Mouse (Mus musculus) adrenal gland, postnatal 14 days (tissue): Measurements from ENCODE around the gene Opn4. TPM values are rescaled to one million over a fixed set of nuclear protein-coding genes. Genes with fewer than 3 reads are reported as not detected.

Source experiments
- DNase-seq: peaks from one replicate; pipeline ENCODE4 v3.0.0; 2021; ENCODE audit warnings: mixed read lengths
- total RNA-seq: library from RNA; stranded (reverse); gene quantifications from 2 replicates; pipeline ENCODE4 v1.2.3, GENCODE M21; 2021

The Opn4 gene
- total RNA-seq, 1 experiment from 2014 or later = not detected

DNA sequence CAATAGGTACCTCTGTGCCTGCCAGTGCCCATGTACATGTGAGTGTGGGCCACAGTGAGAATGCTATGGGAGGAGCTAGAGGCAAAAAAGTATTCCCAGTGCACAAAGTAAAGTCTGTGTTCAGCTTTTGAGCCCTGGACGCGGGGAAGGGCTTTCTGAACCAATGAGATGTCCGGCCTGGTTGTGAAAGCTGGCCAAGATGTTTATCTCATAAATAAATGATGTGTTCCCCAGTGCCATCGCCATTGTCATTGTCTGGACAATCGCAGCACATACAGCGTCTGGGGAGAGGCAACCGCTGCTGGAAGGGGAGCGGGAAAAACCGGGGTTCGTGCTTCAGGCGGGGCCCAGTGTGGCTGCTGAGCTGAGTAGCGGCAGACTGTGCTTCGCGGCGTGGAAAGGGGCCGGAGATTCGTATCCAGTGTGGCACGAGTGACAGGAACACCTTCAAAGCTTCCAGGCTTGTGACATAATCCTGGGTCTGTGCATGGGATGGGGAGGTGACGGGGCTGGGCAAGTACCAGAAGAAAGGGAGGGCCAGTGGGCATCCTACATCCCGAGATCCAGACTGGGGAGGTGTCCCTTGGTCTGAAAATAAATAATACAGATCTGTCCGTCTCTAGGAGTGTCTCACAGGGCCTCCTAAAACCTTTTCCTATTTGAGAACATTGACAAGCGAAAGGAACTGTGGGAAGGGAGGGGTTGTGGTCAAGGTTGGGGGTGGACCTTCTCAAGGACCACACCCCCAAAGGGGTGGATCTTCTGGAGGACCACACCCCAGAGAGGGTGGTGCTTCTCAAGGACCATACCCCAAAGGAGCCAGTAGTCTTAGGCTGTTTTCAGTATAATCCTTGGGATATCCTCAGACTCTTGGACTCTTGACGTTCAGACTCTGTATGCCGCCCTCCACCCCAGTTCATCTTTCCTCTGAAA, 8.9 kb downstream of the Opn4 start:
- DNase-seq = no peak

DNA sequence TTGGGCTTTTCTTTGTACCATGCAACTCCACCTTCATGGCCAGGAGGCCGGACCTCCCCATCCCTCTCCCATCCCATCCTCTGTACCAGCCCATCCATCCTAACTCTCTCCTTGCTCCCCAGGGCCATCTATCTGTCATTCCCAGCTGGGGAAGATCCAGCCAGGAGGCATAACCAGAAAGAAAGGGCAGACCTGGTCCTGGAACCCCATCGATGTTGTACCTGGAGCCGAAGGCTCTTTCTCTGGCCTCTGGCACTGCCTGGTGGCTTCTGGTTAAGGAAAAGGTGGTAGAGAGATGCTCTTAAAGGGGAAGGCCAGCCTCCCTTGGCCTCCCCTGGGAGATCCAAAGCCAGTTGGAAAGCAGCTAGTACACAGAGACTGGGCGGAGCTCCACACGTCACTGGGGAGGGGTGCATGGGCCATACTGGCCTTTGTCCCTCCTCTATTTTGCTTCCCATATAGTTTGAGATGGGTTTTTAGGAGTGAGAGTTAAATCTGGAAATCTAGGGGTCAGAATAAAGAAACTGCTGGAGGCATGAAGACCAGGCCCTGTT, 9.8 kb downstream of the Opn4 start:
- DNase-seq = no peak

DNA sequence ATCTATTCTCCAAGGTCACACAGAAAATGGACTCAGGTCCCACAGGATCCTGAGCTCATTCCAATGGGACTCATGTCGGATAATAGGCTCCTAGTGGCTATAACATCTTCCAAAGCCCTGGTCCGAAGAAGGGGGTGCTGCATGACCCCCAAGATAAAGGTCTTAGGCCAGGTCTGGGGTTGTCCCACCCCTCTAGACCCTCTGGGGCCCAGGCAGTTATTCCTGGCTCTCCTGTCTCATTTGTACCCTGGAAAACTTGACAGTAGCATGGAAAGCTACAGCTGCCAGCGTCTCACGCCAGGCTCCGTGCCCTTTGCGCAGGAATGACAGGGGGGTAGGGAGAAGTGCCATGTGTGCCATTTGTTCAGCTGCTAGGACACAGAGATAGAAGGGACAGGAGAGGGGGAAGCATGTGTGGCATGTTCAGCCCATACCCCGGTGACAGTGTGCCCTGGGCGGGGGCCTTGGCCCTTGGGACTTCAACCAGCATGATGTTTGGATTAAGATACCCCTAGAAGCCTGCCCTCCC, 10.7 kb downstream of the Opn4 start:
- DNase-seq = no peak

DNA sequence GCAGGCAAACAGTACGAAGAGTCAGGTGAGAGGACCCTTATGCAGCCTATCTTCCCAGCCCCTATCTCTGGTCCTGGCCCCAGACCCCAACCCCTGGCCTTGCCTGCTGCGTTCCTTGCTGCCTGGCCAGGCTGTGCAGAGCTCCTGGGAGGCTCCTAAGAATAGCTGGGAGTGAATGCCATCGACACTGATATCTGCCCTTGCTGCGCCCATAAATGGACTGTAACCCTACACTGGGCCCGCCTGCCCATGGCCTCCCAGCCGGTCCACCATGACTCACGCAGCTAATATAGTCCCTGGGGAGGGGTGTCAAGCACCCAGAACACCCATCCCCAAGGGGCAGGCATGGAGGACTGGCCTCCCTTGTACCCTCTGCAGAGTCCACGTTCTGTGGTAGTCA, 11.4 kb downstream of the Opn4 start, which contains the start of gene Ldb3:
Gene Ldb3, minus strand, starts transcription at position 185 of the 400 bp plus-strand sequence.
- DNase-seq = peak; percentile 59

DNA sequence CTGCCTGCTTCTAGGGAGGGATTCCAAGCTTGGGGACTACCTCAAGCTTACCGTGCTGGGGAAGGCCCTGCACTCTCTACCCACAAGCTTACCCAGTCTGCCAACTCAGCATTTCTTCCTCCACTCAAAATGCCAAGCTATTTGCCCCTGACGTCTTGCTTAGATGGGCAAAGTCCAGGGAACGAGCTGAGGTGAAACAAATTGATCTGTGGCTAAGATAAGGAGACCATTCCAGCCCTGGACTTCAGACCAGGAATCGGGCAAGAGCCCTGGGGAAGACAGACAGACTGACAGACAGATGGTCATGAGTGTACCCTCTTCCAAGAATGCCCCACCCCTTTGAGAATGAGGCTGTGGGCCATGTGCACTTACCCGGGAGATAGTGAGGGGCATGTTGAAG, 11.9 kb downstream of the Opn4 start:
- no peak for DNase-seq

DNA sequence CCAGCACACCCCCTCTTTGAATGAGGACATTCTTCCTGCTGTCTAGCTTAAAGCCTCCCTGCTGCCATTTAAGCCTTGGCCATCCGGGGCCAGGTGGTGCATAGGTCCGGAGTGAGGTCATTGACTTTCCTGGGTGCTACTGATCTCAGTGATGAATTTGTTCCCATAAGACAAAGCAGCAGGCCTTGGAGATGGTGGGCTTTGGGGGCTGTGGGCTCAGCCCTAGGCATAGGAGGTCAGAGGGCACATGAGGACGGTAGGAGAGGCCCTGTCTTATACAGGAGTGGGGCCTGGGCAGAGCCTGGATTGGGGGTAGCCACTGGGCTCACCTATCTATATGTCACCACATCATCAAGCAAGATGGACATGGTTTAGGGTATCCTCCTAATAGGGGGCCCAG, 13.1 kb downstream of the Opn4 start:
- no peak for DNase-seq

DNA sequence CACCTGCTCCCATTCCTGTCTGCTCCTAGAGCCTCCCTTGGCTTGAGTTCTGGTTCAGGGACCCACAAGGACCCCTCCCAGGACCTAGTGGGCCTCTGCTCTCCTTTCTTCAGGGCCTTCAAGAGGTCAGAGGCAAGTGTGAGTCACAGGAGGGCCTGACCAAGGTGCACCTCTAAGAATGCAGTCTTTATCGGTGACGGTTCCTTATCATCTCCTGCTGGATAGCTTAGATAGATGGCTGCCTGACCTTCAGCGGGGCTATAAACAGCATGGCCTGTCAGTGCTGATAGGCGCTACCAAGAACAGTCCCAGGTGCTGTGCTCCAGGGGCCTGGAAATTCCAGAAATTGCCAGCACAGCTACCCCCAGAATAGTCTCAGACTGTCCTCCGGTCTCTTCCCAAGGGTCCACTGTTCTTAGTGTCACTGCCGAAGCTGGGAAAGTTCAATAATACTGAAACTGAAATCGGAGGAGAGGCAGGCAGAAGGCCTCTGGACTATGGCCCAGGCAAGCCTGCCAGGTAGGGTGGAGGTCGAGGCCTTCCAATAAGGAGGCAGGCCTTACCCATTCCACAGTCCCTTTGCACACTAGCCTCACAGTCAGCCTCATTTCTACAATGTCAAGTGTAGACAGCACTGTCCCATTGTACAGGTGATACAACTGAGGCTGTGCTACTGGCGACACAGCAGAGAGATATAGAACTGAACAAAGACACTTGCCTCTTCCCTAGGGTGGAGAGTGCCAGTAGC, 14.4 kb downstream of the Opn4 start:
- peak; percentile 54 for DNase-seq

DNA sequence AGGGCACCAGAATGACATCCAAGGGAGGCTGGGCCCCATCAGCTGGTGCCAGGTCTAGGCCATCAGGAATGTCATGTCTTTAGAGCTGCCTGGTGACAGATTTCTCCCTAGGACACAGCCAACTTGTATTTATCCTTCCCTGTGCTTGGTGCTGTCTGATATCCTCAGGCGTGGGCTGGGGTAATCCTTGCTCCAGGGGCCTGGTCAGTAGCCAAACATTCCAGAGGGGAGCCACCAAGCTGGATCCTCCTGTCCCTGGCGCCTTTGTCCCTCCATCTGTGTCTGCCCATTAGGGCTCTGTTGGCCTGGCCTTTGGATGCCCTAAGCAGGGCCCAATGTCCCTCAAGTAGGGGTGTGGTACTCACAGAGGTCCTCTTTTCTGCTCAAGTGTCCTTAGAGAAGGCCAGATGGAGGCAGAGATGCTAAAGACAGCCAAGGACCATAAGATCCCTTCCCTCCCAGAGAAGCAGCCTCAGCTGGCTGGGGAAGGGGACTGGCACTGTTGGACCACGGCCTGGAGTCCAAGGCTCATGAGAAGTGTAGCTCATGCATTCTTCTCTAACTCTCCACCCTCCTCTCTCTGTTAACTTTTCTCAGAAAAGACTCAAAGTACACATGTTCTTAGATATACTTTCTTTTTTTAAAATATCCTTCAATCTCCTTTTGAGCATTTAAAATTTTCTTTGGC, 17.1 kb downstream of the Opn4 start:
- no peak for DNase-seq

DNA sequence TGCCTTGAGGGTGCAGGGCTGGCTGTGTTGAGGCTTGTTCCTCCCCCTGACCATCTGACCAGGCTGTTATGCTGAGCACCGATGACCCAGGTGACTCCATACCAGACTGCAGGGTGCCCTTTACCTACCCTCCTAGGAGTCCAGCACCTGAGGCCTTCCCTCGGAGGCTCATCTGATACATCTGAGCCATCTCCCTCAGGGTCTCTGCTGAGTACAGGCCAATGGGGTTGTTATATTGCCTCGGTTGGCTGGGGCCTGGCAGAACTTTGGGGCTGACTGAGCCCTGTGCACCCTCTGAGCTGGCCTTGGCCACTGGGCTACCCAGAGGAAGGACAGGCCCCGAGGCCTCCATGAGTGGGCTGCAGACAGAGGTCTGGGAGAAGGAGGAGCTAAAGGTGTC, 23.1 kb downstream of the Opn4 start:
- DNase-seq = no peak

DNA sequence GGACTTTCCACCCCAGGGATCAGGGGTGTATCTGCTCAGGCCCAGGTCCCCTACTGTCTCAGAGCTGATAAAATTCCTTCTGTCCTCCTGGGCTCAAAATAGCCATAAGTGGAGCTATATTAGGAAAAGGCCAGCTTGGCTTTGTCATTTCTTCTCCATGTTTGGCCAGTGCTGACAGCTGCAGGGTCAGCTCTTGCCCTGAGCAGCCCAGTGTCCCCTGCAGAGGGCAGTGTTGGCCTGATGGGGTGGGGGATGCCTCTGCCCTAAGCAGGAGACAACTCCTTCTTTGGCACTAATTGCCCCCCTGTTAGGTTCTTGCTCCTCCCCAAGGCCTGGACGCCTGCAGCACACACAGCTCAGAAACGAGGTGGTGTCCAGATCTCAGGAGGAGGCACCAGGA, 25.9 kb downstream of the Opn4 start:
- DNase-seq = peak; percentile 49

DNA sequence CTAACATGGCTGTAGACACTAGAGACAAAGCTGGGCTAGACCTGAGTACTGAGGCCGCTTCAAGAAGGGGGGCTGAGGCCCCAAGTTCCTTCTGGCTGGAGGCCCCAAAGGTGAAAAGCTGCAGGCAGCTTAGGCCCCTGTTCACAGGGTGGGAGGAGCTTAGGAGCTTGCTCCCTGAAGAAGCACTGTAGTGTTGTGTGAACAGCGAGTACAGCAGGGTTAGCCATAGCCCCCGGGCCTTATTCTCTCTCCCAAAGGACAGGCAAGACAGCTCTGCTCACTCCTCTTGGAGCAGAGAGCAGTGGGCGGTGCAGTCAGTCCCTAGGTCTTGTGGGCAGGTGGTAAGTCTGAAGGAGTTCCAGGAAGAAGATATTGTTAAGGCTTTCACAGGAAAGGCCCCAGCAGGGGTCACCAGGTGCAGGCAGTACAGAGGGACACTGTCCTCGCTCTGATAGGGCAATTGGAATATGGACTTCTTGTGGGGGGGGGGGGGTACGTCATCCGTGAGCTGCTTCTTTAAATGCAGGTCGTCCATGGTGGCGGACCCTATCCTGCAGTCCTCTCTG, 26.5 kb downstream of the Opn4 start:
- DNase-seq = no peak

DNA sequence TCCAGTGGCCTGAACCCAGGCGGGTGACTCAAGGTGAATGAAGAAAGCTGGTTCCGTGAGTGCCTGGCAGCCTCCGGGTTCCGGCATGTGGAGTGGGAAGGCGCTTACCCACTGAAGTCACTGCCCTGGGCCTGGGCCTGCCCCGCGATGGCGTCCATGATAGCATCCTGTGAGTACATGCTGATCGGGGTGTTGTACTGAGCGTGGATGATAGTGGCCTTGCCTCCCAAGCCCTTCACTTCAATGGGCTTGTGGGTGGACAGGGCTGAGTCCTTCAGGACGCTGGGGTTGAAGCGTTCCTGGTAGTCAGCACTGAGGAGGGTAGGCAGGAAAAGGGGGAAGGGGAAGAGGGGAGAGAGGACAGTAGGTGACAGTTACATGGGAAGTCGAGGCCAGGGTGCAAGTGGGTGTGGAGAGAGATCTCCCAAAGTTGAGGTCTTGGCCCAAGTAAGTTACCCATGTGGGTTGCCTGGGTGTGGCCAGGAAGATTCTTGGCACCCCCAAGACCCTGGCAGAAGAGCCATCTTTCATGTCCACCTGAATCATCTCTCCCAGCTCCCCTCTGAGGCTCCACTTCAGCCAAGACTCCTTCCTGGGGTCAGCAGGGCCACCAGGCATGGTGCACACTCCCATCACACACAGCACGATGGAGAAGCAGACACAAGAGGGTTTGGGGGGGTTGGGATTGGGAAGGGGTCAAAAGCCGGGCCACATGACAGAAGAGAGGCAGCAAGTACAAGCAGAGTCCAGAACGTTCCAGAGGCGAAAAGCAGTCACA, 28.1 kb downstream of the Opn4 start:
- no peak for DNase-seq

DNA sequence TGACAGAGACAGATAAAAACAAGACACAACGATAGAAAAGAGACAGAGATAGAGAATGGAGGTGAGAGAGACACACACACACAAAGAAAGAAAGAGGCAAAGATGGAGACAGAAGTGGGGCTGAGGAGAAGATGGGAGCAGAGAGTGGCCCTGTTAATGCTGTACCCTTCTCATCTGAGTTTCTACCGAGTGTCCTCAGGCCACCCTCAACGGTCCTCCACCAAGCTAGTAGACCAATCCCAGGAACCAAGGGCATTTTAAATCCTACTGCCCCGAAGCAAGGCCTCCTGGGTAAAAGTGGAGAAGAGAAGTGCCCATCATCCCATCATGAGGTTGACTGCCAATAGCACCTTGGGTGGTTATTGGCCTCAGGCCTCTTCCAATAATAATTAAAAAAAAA, 29.0 kb downstream of the Opn4 start:
- no peak for DNase-seq

DNA sequence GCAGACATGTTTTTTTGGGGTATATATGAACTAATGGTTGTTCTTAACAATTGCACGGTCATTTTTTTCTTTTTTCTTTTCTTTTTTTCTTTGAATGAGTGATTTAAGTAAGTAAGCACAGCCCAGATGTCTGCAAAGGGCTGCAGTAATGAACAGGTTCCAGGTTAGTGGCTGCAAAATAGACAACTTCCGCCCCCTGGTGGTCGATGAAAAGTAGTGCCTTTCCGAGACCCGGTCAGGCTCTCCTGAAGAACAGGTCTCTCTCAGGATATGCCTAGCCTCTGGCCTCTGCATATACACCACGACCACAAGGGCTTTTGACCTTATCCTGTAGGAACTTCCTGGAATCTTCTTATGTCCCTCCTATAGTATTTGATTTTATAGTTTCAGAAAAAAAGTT, 29.6 kb downstream of the Opn4 start:
- peak; percentile 90 for DNase-seq

DNA sequence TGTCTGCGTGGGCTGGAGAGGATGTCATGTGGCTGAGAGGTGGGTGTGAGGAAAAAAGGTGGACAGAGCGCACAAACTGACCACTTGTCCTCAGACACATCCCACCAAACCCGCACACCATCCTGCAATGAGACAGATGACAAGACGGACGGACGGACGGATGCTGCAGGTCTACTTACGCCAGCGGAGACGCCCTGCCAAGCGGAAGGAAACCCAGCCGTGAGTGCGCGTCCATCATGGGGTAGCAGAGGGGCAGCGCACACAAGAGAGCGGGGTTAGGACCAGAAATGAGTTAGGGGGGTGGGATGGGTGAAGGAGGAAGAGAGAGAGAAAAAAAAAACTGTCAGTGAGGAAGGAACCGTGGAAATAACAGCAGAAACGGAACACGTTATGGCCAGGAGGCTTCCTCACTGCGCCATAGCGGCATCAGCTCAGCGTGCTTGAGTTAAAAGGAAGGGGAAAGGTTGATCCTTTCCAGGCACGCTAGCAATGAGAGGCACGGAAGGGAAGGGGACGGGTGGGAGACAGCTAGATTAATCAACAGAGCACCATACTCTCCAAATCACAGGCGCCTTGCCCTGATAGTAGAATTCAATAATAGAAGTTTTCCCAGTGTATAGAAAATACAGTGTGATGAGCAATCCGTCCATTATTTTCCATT, 30.3 kb downstream of the Opn4 start:
- no peak for DNase-seq

DNA sequence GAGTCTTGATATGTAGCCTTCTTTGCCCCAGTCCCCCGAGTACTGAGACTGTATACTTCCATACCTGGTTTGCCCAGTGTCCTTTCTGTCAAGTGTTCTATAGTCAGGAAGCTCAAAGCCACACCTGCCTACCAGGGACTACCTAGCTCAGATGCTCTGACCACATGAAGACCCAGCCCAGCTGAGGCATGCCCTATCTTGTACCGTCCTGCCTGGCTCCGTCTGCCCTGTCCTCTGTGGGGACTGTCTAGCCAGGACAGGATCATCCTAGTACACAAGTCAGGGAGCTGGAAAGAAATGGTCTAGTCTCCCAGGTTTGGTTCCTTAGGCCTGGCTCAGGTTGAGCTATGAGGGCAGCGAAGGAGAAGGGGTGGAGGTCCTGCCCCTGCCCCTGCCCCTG, 31.3 kb downstream of the Opn4 start:
- DNase-seq = no peak

DNA sequence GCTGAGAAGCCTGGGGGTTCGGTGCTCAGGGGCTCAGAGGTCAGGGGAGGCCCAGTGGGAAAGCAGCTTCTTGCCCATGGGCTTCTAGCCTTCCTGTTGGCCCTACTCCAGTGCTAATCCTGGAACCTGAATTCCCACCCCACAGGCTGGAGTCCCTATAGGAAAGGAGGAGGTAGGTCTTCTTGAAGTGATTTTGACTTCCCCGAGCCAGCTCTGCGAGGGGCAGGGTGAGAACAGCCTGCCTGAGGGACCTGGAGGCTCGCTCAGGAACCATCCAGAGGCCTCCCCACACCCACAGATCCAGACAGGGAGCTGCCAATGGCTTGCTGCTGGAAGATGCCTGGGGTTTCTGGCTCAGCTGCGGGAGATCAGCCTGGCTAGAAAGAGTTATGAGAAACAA, 32.2 kb downstream of the Opn4 start:
- DNase-seq = no peak

DNA sequence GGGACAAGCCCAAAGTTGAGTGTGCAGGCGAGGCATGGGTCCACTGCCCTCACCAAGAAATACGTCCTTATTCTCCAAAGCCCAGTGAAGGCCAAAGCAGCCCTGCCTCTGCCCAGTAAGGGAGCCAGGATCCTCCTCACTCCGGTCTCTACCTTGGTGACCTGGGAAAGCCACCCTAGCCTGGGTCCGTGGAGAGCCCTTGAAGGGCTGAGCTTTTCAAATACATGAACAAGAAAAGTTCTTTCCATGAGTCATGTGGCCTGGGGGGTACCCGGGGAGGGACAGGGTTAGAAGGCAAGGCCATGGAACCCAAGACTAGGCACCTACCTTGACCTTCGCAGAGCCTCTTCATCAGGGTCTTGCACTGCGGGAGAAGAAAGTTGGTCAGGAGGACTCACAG, 33.4 kb downstream of the Opn4 start:
- DNase-seq = no peak

DNA sequence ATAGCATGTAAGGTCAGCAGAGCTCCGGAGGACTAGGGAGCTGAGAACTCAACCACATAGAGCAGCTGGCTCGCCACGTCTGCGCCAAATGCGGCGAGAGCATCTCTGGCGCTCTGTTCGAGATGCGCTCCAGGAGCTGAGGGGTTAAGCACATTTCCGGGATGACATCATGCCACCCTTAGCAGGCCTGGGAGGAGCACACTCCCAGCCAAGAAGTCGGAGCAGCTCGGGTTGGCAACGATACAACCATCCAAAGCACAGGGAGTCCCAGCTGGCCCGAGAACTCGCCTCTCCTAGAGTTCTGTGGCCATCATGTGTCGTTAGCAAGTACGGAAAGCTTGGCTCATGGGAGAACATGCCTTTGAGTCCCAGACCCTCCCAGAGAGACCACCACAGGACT, 34.2 kb downstream of the Opn4 start:
- DNase-seq = peak; percentile 54

DNA sequence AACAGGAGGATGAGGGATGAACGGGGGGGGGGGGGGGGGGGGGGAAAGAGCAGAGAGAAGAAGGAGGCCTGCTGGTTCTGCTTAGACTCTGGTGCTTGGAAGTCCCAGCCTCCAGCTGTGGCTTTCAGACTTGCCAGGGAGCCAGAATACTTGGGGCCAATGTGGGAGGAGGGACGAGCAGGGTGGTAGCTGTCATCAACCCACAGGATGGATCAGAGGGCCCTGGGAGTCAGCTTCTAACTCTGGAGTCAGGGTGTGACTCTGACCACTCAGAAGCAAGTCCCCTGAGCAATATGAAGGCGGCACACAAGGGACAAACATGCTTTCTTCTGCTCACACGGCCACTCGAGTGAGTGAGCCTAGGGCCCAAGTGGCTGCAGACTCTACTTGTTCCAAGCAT, 35.3 kb downstream of the Opn4 start:
- DNase-seq = no peak

DNA sequence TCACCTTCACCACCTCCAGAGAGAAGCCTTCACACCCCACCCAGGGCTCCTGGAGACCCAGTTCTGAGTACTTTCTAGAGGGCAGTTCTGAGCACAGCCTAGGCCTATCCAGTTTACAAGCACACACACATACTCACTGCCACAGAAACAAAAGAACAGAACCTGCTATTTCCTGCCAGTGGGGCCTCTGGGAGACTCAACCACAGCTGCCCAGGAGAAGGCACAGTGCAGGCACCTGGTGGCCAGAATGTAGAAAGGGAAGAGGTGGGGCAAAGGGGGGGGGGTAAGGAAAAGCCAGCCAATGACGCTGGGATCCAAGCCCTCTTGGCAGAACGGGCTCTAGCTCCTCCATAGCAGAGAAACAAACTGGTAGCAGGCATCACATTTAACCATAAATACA, 37.5 kb downstream of the Opn4 start:
- DNase-seq = no peak
